Mouse (Mus musculus): ENCODE measurements at regions not wholly inside any gene's neighbourhood (a gene's known extent, or its start where the extent isn't known, plus 50 kb on each side); places are given as distances from the start of the nearest gene placed in this dataset.

DNA sequence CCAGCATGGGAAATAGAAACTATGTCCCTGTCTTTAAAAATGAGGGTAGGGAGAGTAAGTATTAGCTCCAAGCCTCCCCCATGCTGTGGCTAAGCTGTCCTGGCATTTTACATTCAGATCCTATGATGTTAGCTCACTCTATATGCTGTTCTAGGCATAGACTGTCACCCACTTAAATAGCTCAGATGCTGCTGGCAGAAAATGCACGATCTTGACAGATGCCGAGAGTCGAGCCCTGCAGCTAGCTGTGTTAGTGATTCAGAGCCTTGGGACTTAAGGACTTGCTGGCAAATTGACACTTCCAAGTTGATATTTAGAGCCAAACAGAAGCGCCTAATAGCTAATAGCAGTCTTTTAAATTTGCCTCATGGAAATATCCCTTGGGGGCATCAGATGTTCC lies 399.9 kb downstream of the Tmem132b start:
- Histone ChIP-seq H3K4me1 (ENCODE audit: control insufficient read depth, insufficient read depth, low read length) (no peaks in the 10 kb centered on the region), H3K27ac (replicated peaks; ENCODE audit: low read depth, low read length) (no peak overlapping the region), H3K9ac (ENCODE audit: low read depth, low read length, severe bottlenecking) (no peak overlapping the region), H3K36me3 (ENCODE audit: control insufficient read depth, insufficient read depth, low read length) (no peaks in the 10 kb centered on the region), H3K27me3 (ENCODE audit: control insufficient read depth, insufficient read depth, low read length) (no peaks in the 10 kb centered on the region), H3K9me3 (ENCODE audit: control insufficient read depth, low read length) (no peaks in the 10 kb centered on the region), H3K4me2 (replicated peaks; ENCODE audit: low read depth, low read length, severe bottlenecking) (no peak overlapping the region), H3K4me3 (replicated peaks; ENCODE audit: low read length) (no peak overlapping the region)
- WGBS: 78% methylated on average over 4 of the region's 4 CpGs
- no peak for ATAC-seq (ENCODE audit: low FRiP score, low read depth)
- DNase-seq (ENCODE audit: low spot score): no peak
- no peak for TF ChIP-seq POLR2A (IDR thresholded peaks at IDR 0.05; ENCODE audit: borderline replicate concordance, extremely low read depth, insufficient read depth, insufficient read length)

DNA sequence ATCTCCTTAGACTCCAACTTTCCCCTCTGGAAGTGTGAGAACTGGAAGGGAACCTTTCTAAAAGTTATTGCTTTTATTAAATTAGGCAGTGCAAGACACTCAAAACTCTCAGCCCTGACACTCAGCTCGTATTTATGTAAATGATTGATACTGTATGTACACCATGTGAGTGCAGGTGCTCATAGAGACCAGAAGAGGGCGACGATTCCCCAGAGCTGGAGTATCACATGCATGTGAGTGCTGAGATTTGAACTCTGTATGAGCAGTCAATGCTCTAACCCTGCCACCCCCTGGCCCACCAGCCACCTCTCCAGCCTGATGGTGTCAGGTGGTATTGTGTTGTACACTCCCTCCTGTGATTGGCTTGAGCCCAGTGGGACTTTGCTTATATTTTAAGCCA lies 407.8 kb downstream of the Tmem132b start:
- H3K36me3 ChIP-seq (ENCODE audit: control insufficient read depth, insufficient read depth, low read length): no peaks in the 10 kb centered on the region
- TF ChIP-seq POLR2A (IDR thresholded peaks at IDR 0.05; ENCODE audit: borderline replicate concordance, extremely low read depth, insufficient read depth, insufficient read length): no peak
- no peak overlapping the region for H3K27ac ChIP-seq (replicated peaks; ENCODE audit: low read depth, low read length)
- DNase-seq (ENCODE audit: low spot score) (no peak), ATAC-seq (ENCODE audit: low FRiP score, low read depth) (no peak)
- H3K4me2 ChIP-seq (replicated peaks; ENCODE audit: low read depth, low read length, severe bottlenecking): no peak overlapping the region
- 91% methylated on average over 3 of the region's 3 CpGs for WGBS
- 0 out of 2 replicates have a peak, but pooled peaks cover 5% of the 10 kb centered on the region for H3K9me3 ChIP-seq (ENCODE audit: control insufficient read depth, low read length)
- H3K4me3 ChIP-seq (replicated peaks; ENCODE audit: low read length): no peak overlapping the region
- no peaks in the 10 kb centered on the region for H3K4me1 ChIP-seq (ENCODE audit: control insufficient read depth, insufficient read depth, low read length)
- no peaks in the 10 kb centered on the region for H3K27me3 ChIP-seq (ENCODE audit: control insufficient read depth, insufficient read depth, low read length)
- no peak overlapping the region for H3K9ac ChIP-seq (ENCODE audit: low read depth, low read length, severe bottlenecking)

DNA sequence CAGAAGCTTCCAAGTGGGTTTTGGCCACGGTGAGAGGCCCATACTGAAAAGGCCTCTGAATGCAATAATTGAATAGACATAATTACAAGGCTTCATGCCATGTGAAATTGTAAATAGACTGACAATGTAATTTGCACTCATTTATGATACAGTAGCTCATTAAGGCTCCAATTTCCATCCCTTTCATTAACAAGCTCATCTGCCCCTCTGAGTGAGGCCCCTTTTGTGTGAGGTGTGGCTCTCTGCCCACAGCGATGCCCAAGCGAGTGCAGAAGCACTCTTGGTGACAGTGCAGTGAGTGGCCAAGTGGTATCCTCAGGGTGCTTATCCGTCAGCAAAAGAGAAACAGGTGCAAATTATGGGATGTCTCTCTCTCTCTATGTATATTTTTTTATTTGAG lies 415.2 kb downstream of the Tmem132b start:
- Histone ChIP-seq H3K27me3 (ENCODE audit: control insufficient read depth, insufficient read depth, low read length) (no peaks in the 10 kb centered on the region), H3K36me3 (ENCODE audit: control insufficient read depth, insufficient read depth, low read length) (no peaks in the 10 kb centered on the region), H3K4me2 (replicated peaks; ENCODE audit: low read depth, low read length, severe bottlenecking) (no peak overlapping the region), H3K4me1 (ENCODE audit: control insufficient read depth, insufficient read depth, low read length) (no peaks in the 10 kb centered on the region), H3K27ac (replicated peaks; ENCODE audit: low read depth, low read length) (no peak overlapping the region), H3K4me3 (replicated peaks; ENCODE audit: low read length) (no peak overlapping the region), H3K9ac (ENCODE audit: low read depth, low read length, severe bottlenecking) (no peak overlapping the region), H3K9me3 (ENCODE audit: control insufficient read depth, low read length) (no peaks in the 10 kb centered on the region)
- WGBS: 89% methylated on average over 4 of the region's 4 CpGs
- ATAC-seq (ENCODE audit: low FRiP score, low read depth): no peak
- DNase-seq (ENCODE audit: low spot score): no peak
- no peak for TF ChIP-seq POLR2A (IDR thresholded peaks at IDR 0.05; ENCODE audit: borderline replicate concordance, extremely low read depth, insufficient read depth, insufficient read length)

DNA sequence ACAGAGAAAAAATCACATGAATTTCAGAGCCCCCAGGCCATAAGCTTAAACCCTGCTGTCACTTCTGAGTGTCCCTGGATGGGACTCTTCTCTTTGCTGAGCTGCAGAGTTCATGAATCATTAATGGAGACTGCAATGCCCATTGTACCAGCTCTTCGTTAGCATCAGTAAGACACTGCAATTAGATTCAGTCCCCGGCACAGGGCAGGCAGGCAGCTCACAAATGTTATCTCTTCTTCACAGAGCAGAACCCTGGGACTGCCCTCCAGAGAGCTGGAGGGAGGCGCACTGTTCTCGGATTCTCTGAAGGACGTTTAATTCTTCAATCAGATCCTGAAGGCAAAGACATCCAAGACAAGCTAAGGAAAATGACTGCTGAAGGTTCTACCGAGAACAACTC lies 420.1 kb downstream of the Tmem132b start:
- ATAC-seq (ENCODE audit: low FRiP score, low read depth): no peak
- TF ChIP-seq POLR2A (IDR thresholded peaks at IDR 0.05; ENCODE audit: borderline replicate concordance, extremely low read depth, insufficient read depth, insufficient read length): no peak

DNA sequence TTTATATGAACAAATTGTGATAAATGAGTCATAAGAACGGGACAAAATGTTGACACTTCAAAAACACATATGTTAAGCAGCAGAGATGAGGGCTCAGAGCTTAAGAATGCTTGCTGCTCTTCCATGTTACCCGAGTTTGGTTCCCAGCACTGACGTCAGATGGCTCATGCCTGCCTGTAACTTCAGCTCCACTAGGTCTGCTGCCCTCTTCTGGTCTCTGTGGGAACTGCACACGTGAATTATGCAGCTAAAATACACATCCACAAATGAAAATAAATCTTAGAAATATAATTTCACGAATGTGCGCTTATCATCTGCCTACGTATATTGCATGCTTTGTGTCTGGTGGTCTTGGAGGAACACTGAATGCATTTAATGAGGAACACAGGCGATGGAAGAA lies 432.5 kb downstream of the Tmem132b start:
- no peak overlapping the region for H3K27ac ChIP-seq (replicated peaks; ENCODE audit: low read depth, low read length)
- H3K9ac ChIP-seq (ENCODE audit: low read depth, low read length, severe bottlenecking): no peak overlapping the region
- no peak overlapping the region for H3K4me3 ChIP-seq (replicated peaks; ENCODE audit: low read length)
- H3K36me3 ChIP-seq (ENCODE audit: control insufficient read depth, insufficient read depth, low read length): no peaks in the 10 kb centered on the region
- no peak for DNase-seq (ENCODE audit: low spot score)
- 69% methylated on average over 8 of the region's 8 CpGs for WGBS
- no peak overlapping the region for H3K4me2 ChIP-seq (replicated peaks; ENCODE audit: low read depth, low read length, severe bottlenecking)
- no peak for ATAC-seq (ENCODE audit: low FRiP score, low read depth)
- no peaks in the 10 kb centered on the region for H3K4me1 ChIP-seq (ENCODE audit: control insufficient read depth, insufficient read depth, low read length)
- H3K27me3 ChIP-seq (ENCODE audit: control insufficient read depth, insufficient read depth, low read length): no peaks in the 10 kb centered on the region
- no peaks in the 10 kb centered on the region for H3K9me3 ChIP-seq (ENCODE audit: control insufficient read depth, low read length)
- no peak for TF ChIP-seq POLR2A (IDR thresholded peaks at IDR 0.05; ENCODE audit: borderline replicate concordance, extremely low read depth, insufficient read depth, insufficient read length)

More for the DNA sequence above, 420.1 kb downstream of the Tmem132b start:
- DNase-seq (ENCODE audit: low spot score): no peak
- no peak overlapping the region for H3K4me2 ChIP-seq (replicated peaks; ENCODE audit: low read depth, low read length, severe bottlenecking)
- H3K36me3 ChIP-seq (ENCODE audit: control insufficient read depth, insufficient read depth, low read length): no peaks in the 10 kb centered on the region
- WGBS: 77% methylated on average over 6 of the region's 6 CpGs
- no peak overlapping the region for H3K27ac ChIP-seq (replicated peaks; ENCODE audit: low read depth, low read length)
- no peak overlapping the region for H3K9ac ChIP-seq (ENCODE audit: low read depth, low read length, severe bottlenecking)
- H3K4me3 ChIP-seq (replicated peaks; ENCODE audit: low read length): no peak overlapping the region
- H3K4me1 ChIP-seq (ENCODE audit: control insufficient read depth, insufficient read depth, low read length): no peaks in the 10 kb centered on the region
- peaks cover 3% of the 10 kb centered on the region; the same call in 1 of the 2 replicates for H3K9me3 ChIP-seq (ENCODE audit: control insufficient read depth, low read length)
- no peaks in the 10 kb centered on the region for H3K27me3 ChIP-seq (ENCODE audit: control insufficient read depth, insufficient read depth, low read length)

DNA sequence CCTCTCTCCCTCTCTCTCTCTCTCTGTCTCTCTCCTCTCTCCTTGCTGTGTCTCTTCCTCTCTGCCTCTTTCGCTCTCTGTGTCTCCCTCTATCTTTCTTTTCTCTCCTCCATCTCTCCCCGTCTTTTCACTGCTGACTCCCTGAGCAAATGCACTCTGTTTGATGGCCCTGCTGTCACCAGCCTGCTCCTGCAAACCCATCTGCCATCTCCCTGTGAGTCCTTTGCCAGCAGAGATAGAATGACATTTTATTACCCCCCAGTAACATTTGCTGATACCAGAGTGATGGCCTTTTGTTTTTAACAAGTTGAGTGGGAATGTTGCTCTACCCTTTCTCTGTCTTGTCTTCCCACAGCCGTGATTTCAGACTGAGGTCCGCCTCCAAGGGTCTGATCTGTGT lies 436.6 kb downstream of the Tmem132b start:
- ATAC-seq (ENCODE audit: low FRiP score, low read depth): no peak
- Histone ChIP-seq H3K9me3 (ENCODE audit: control insufficient read depth, low read length) (no peaks in the 10 kb centered on the region), H3K27me3 (ENCODE audit: control insufficient read depth, insufficient read depth, low read length) (no peaks in the 10 kb centered on the region), H3K4me2 (replicated peaks; ENCODE audit: low read depth, low read length, severe bottlenecking) (no peak overlapping the region), H3K36me3 (ENCODE audit: control insufficient read depth, insufficient read depth, low read length) (no peaks in the 10 kb centered on the region), H3K9ac (ENCODE audit: low read depth, low read length, severe bottlenecking) (no peak overlapping the region), H3K4me3 (replicated peaks; ENCODE audit: low read length) (no peak overlapping the region), H3K27ac (replicated peaks; ENCODE audit: low read depth, low read length) (no peak overlapping the region), H3K4me1 (ENCODE audit: control insufficient read depth, insufficient read depth, low read length) (no peaks in the 10 kb centered on the region)
- WGBS: 54% methylated on average over 4 of the region's 4 CpGs
- DNase-seq (ENCODE audit: low spot score): no peak
- no peak for TF ChIP-seq POLR2A (IDR thresholded peaks at IDR 0.05; ENCODE audit: borderline replicate concordance, extremely low read depth, insufficient read depth, insufficient read length)

Measured in limb, embryonic 14.5 days (tissue).